Mouse (Mus musculus): ENCODE measurements around the gene Dennd2a.

- TF ChIP-seq EP300 (optimal IDR thresholded peaks at IDR 0.05) (no peak), CTCF (IDR thresholded peaks at IDR 0.05; ENCODE audit: low read depth) (no peak)
Observed at GRCm38 (mm10) chr6:39429007-39429788, 128.5 kb downstream of the Dennd2a start.
